Mouse (Mus musculus) central nervous system, embryonic 14 days (tissue): ENCODE results near the gene Plek. TPM values are rescaled to one million over a fixed set of nuclear protein-coding genes. Genes with fewer than 3 reads are reported as not detected.

ENCODE experiments used
- polyA plus RNA-seq: library from polyadenylated mRNA; depleted of rRNA; stranded (reverse); fragments of >200 nt; gene quantifications from 2 replicates; pipeline ENCODE4 v1.2.3, GENCODE M21; 2012; rRNA removed

Plek gene
- 3.8 and 4.4 TPM in 2 replicates for polyA plus RNA-seq

GRCm38 (mm10) chr11:17051545-17052475 lies at the start of gene Plek, which contains the start of gene Cnrip1:
Gene Plek, minus strand, starts transcription at chr11:17052381.
Gene Cnrip1, plus strand, starts transcription at chr11:17051586.

GRCm38 (mm10) chr11:16950976-16951760 lies 101.0 kb downstream of the Plek start, which contains the start of gene Fbxo48:
Gene Fbxo48, plus strand, starts transcription at chr11:16951375.

Other genes starting within 250 kb of the Plek start
- 2.4 and 3.2 TPM in 2 replicates for gene Fbxo48, start 101.0 kb downstream of the Plek start, polyA plus RNA-seq
- 97.8 and 98.3 TPM in 2 replicates for gene Cnrip1, start 795 bp downstream of the Plek start, polyA plus RNA-seq
- 105 and 118 TPM in 2 replicates for gene Ppp3r1, start 106.9 kb upstream of the Plek start, polyA plus RNA-seq
- gene Wdr92, start 129.7 kb upstream of the Plek start, polyA plus RNA-seq = 11.7 and 12.9 TPM in 2 replicates
- gene Pno1, start 159.2 kb upstream of the Plek start, polyA plus RNA-seq = 14.8 and 16.1 TPM in 2 replicates
- 79.6 and 100 TPM in 2 replicates for gene C1d, start 205.2 kb upstream of the Plek start, polyA plus RNA-seq